Mouse (Mus musculus) retina, embryonic 14.5 days (tissue): ENCODE results near the gene Tnfsf13.
"Not testable (repeated sequence)": the region's sequence is repeated elsewhere in the genome, so short reads cannot be mapped to it uniquely, and the experiment has no call there.

Experiments used
- DNase-seq: peaks from one replicate; pipeline ENCODE4 v3.0.0-alpha.2; 2015; ENCODE audit warnings: low spot score

The Tnfsf13 gene

GRCm38 (mm10) chr11:69685526-69686148, at the start of gene Tnfsf13:
TSS of gene Tnfsf13 (minus strand) at chr11:69685784.
- no peak for DNase-seq

GRCm38 (mm10) chr11:69731408-69731807, 45.8 kb upstream of the Tnfsf13 start:
- not testable (repeated sequence) for DNase-seq

- peak; percentile 61 for DNase-seq
Measured at GRCm38 (mm10) chr11:69729063-69729462, 43.5 kb upstream of the Tnfsf13 start.

- DNase-seq, result no peak
Measured at GRCm38 (mm10) chr11:69725951-69726350, 40.4 kb upstream of the Tnfsf13 start.

GRCm38 (mm10) chr11:69723074-69723473, 37.5 kb upstream of the Tnfsf13 start:
- no peak for DNase-seq

- DNase-seq, result no peak
Measured at GRCm38 (mm10) chr11:69720852-69721251, 35.3 kb upstream of the Tnfsf13 start.

GRCm38 (mm10) chr11:69719423-69719822, 33.8 kb upstream of the Tnfsf13 start:
- peak; percentile 12 for DNase-seq

- peak; percentile 16 for DNase-seq
Measured at GRCm38 (mm10) chr11:69718661-69719060, 33.1 kb upstream of the Tnfsf13 start.

GRCm38 (mm10) chr11:69716953-69717352, 31.4 kb upstream of the Tnfsf13 start:
- DNase-seq, result no peak

GRCm38 (mm10) chr11:69715929-69716328, 30.3 kb upstream of the Tnfsf13 start:
- no peak for DNase-seq

- DNase-seq, result peak; percentile 23
Measured at GRCm38 (mm10) chr11:69715482-69715881, 29.9 kb upstream of the Tnfsf13 start.

- no peak for DNase-seq
Measured at GRCm38 (mm10) chr11:69714636-69715329, 29.2 kb upstream of the Tnfsf13 start.

GRCm38 (mm10) chr11:69712954-69713672, 27.5 kb upstream of the Tnfsf13 start:
- DNase-seq, result no peak

- no peak for DNase-seq
Measured at GRCm38 (mm10) chr11:69711082-69711481, 25.5 kb upstream of the Tnfsf13 start.

GRCm38 (mm10) chr11:69710470-69710869, 24.9 kb upstream of the Tnfsf13 start:
- no peak for DNase-seq

- DNase-seq, result peak; percentile 28
Measured at GRCm38 (mm10) chr11:69709554-69710446, 24.2 kb upstream of the Tnfsf13 start.

GRCm38 (mm10) chr11:69708614-69709265, 23.2 kb upstream of the Tnfsf13 start:
- DNase-seq, result no peak

GRCm38 (mm10) chr11:69707873-69708381, 22.3 kb upstream of the Tnfsf13 start:
- no peak for DNase-seq

- no peak for DNase-seq
Measured at GRCm38 (mm10) chr11:69707480-69707847, 21.9 kb upstream of the Tnfsf13 start.

GRCm38 (mm10) chr11:69706775-69707479, 21.3 kb upstream of the Tnfsf13 start:
- DNase-seq, result no peak

GRCm38 (mm10) chr11:69704613-69705010, 19.0 kb upstream of the Tnfsf13 start:
- no peak for DNase-seq
